Mouse (Mus musculus) ES-E14 (cell line): ENCODE measurements at regions not wholly inside any gene's neighbourhood (a gene's known extent, or its start where the extent isn't known, plus 50 kb on each side); places are given as distances from the start of the nearest gene placed in this dataset.

Source experiments
- DNase-seq: peaks from one replicate; pipeline ENCODE4 v3.0.0-alpha.2; 2013; ENCODE audit warnings: low read depth, low spot score
- H3K27ac ChIP-seq: 2 replicates; pipeline ENCODE4 v1.5.1; 2012; ENCODE audit warnings: low read depth, mild to moderate bottlenecking, low read length, moderate library complexity, mixed read lengths; ENCODE audit not compliant: poor library complexity, insufficient read depth, severe bottlenecking
- H3K36me3 ChIP-seq: 2 replicates; pipeline ENCODE4 v1.6.1; 2012; ENCODE audit warnings: mild to moderate bottlenecking, low read length, moderate library complexity, mixed read lengths; ENCODE audit not compliant: control insufficient read depth, poor library complexity, insufficient read depth, severe bottlenecking
- H3K4me1 ChIP-seq, 2 experiments: fragments of 150-350 bp in 1 of 2; sonication (generic) in 1 of 2; 2 replicates each; pipeline ENCODE4 v1.6.1; 2012; ENCODE audit warnings: low read length in 2 of 2, mild to moderate bottlenecking in 1 of 2, mixed read lengths in 1 of 2; ENCODE audit not compliant: control insufficient read depth in 2 of 2, insufficient read depth in 2 of 2, poor library complexity in 1 of 2
- H3K4me3 ChIP-seq, 2 experiments: fragments of 150-350 bp in 1 of 2; sonication (generic) in 1 of 2; 2 replicates each; pipeline ENCODE4 v1.5.1; 2012; ENCODE audit warnings: low read length in 2 of 2, low read depth in 1 of 2, mild to moderate bottlenecking in 1 of 2, mixed read lengths in 1 of 2; ENCODE audit not compliant: insufficient read depth in 1 of 2, poor library complexity in 1 of 2, severe bottlenecking in 1 of 2
- H3K9ac ChIP-seq: 2 replicates; pipeline ENCODE4 v1.6.1; 2012; ENCODE audit warnings: low read depth, mild to moderate bottlenecking, low read length, mixed read lengths; ENCODE audit not compliant: poor library complexity, insufficient read depth, severe bottlenecking
- H3K9me3 ChIP-seq: fragments of 150-350 bp; sonication (generic); 2 replicates; pipeline ENCODE4 v1.6.1; 2012; ENCODE audit warnings: low read depth, mild to moderate bottlenecking, low read length; ENCODE audit not compliant: control insufficient read depth, insufficient read depth
- CHD2 ChIP-seq: IDR thresholded peaks from 2 replicates; pipeline ENCODE4 v1.6.1; 2014; ENCODE audit warnings: mild to moderate bottlenecking, low read depth, low read length, inconsistent platforms
- HCFC1 ChIP-seq: IDR thresholded peaks from 2 replicates; pipeline ENCODE4 v1.6.1; 2012; ENCODE audit warnings: low read length, inconsistent platforms, borderline replicate concordance; ENCODE audit not compliant: insufficient read depth
- MAFK ChIP-seq: IDR thresholded peaks from 2 replicates; pipeline ENCODE4 v1.6.1; 2014; ENCODE audit warnings: mild to moderate bottlenecking, low read depth, low read length, inconsistent platforms; ENCODE audit not compliant: insufficient read depth
- ZC3H11A ChIP-seq: IDR thresholded peaks from 2 replicates; pipeline ENCODE4 v1.6.1; 2012; ENCODE audit warnings: low read depth, mild to moderate bottlenecking, inconsistent platforms, low read length, borderline replicate concordance
- ZNF384 ChIP-seq: IDR thresholded peaks from 2 replicates; pipeline ENCODE4 v1.6.1; 2012; ENCODE audit warnings: low read depth, low read length, inconsistent platforms
- in situ Hi-C, 2 experiments: fragments of 600-800 bp; cut with MboI; formaldehyde crosslinking; loops; one replicate each; pipeline ENCODE4 v1.15.1; 2025; ENCODE audit warnings: low sequenced_read_pairs in 2 of 2, inconsistent platforms in 1 of 2; ENCODE audit not compliant: unreplicated experiment in 2 of 2

GRCm38 (mm10) chr7:36031881-36032280, 229.1 kb upstream of the Zfp507 start:
- Histone ChIP-seq H3K27ac (no peak overlapping the region), H3K4me3 (no peak overlapping the region), H3K9ac (no peak overlapping the region), H3K36me3 (no peaks in the 10 kb centered on the region), H3K9me3 (no peaks in the 10 kb centered on the region), H3K4me1 (no peaks in the 10 kb centered on the region)
- TF ChIP-seq CHD2: no peak
- no peak for TF ChIP-seq ZNF384
- TF ChIP-seq HCFC1: no peak
- no peak for TF ChIP-seq MAFK
- no peak for TF ChIP-seq ZC3H11A
- in situ Hi-C loops: no loop called here
- DNase-seq: no peak

- Histone ChIP-seq H3K36me3 (no peaks in the 10 kb centered on the region), H3K27ac (no peak overlapping the region), H3K4me3 (no peak overlapping the region), H3K9me3 (no peaks in the 10 kb centered on the region), H3K9ac (no peak overlapping the region), H3K4me1 (no peaks in the 10 kb centered on the region)
- DNase-seq: no peak
- TF ChIP-seq ZNF384 (no peak), ZC3H11A (no peak), CHD2 (no peak), MAFK (no peak), HCFC1 (no peak)
- in situ Hi-C loops: no loop called here
These were observed 220.2 kb upstream of the Zfp507 start for GRCm38 (mm10) chr7:36023015-36023414.

GRCm38 (mm10) chr7:36022489-36022888, 219.7 kb upstream of the Zfp507 start:
- in situ Hi-C loops: no loop called here
- Histone ChIP-seq H3K9me3 (no peaks in the 10 kb centered on the region), H3K9ac (no peak overlapping the region), H3K36me3 (no peaks in the 10 kb centered on the region), H3K4me3 (no peak overlapping the region), H3K27ac (no peak overlapping the region), H3K4me1 (no peaks in the 10 kb centered on the region)
- TF ChIP-seq HCFC1 (no peak), MAFK (no peak), ZC3H11A (no peak), ZNF384 (no peak), CHD2 (no peak)
- DNase-seq: no peak

GRCm38 (mm10) chr7:36016926-36017753, 214.3 kb upstream of the Zfp507 start:
- Histone ChIP-seq H3K4me3 (no peak overlapping the region), H3K4me1 (no peaks in the 10 kb centered on the region), H3K36me3 (no peaks in the 10 kb centered on the region), H3K9me3 (no peaks in the 10 kb centered on the region), H3K9ac (no peak overlapping the region), H3K27ac (no peak overlapping the region)
- TF ChIP-seq MAFK (no peak), CHD2 (no peak), ZNF384 (no peak), ZC3H11A (no peak), HCFC1 (no peak)
- DNase-seq: peak; percentile 36
- in situ Hi-C loops: no loop called here

- H3K36me3 ChIP-seq: no peaks in the 10 kb centered on the region
- no peak overlapping the region for H3K9ac ChIP-seq
- no peak for TF ChIP-seq HCFC1
- TF ChIP-seq ZNF384: no peak
- no peak for TF ChIP-seq ZC3H11A
- no peak for TF ChIP-seq CHD2
- no peak for TF ChIP-seq MAFK
- H3K9me3 ChIP-seq: no peaks in the 10 kb centered on the region
- no peak for DNase-seq
- no peaks in the 10 kb centered on the region for H3K4me1 ChIP-seq
- no peak overlapping the region for H3K27ac ChIP-seq
- no peak overlapping the region for H3K4me3 ChIP-seq
- in situ Hi-C loops: loop anchor here in 1 of 2 experiments (5.0 kb wide), 1 partner anchor 49 kb away; no protein-coding TSS in a partner anchor
These were observed 193.8 kb upstream of the Zfp507 start for GRCm38 (mm10) chr7:35996609-35997008.
